Mouse (Mus musculus): ENCODE data around the gene Tmem62.
"Not testable (repeated sequence)": the region's sequence is repeated elsewhere in the genome, so short reads cannot be mapped to it uniquely, and the experiment has no call there.

Gene Tmem62

GRCm38 (mm10) chr2:120996607-120997006, 19.8 kb downstream of the Tmem62 start:
- DNase-seq, result not testable (repeated sequence)

GRCm38 (mm10) chr2:120998863-120999262, 22.0 kb downstream of the Tmem62 start:
- no peak for DNase-seq

GRCm38 (mm10) chr2:121003586-121003985, 26.8 kb downstream of the Tmem62 start:
- peak in 1 of 2 experiments; percentile 21 for DNase-seq

- peak; percentile 53 to 62 for DNase-seq
Observed at GRCm38 (mm10) chr2:121004018-121004811, 27.4 kb downstream of the Tmem62 start.

- peak; percentile 71 for DNase-seq
Observed at GRCm38 (mm10) chr2:121006986-121007385, 30.2 kb downstream of the Tmem62 start.

- DNase-seq, result peak; percentile 95 to 96
Observed at GRCm38 (mm10) chr2:121007925-121008663, 31.3 kb downstream of the Tmem62 start, which contains the start of gene Ccndbp1. Gene Ccndbp1, plus strand, starts transcription at chr2:121008403.

- DNase-seq, result no peak
Observed at GRCm38 (mm10) chr2:121008664-121009007, 31.8 kb downstream of the Tmem62 start.

- no peak for DNase-seq
Observed at GRCm38 (mm10) chr2:121009071-121009677, 32.4 kb downstream of the Tmem62 start.

GRCm38 (mm10) chr2:121012676-121013075, 35.9 kb downstream of the Tmem62 start:
- DNase-seq, result no peak

- no peak for DNase-seq
Observed at GRCm38 (mm10) chr2:121015507-121015906, 38.7 kb downstream of the Tmem62 start.

- DNase-seq, result no peak
Observed at GRCm38 (mm10) chr2:121016226-121016625, 39.4 kb downstream of the Tmem62 start.

GRCm38 (mm10) chr2:121017151-121017550, 40.3 kb downstream of the Tmem62 start:
- DNase-seq, result no peak

GRCm38 (mm10) chr2:121022918-121023317, 46.1 kb downstream of the Tmem62 start:
- no peak for DNase-seq

- DNase-seq, result peak in 1 of 2 experiments; percentile 6
Observed at GRCm38 (mm10) chr2:121036733-121037341, 60.0 kb downstream of the Tmem62 start, which contains the start of gene Epb42. Gene Epb42, minus strand, starts transcription at chr2:121037072.

GRCm38 (mm10) chr2:121038851-121039250, 62.0 kb downstream of the Tmem62 start:
- DNase-seq, result not testable (repeated sequence)

- no peak for DNase-seq
Observed at GRCm38 (mm10) chr2:121039382-121039781, 62.6 kb downstream of the Tmem62 start.

- DNase-seq, result peak; percentile 70 to 75
Observed at GRCm38 (mm10) chr2:121041098-121041497, 64.3 kb downstream of the Tmem62 start.

GRCm38 (mm10) chr2:121045653-121046052, 68.8 kb downstream of the Tmem62 start:
- no peak for DNase-seq

GRCm38 (mm10) chr2:121052176-121052575, 75.4 kb downstream of the Tmem62 start:
- no peak for DNase-seq

GRCm38 (mm10) chr2:121054060-121054459, 77.2 kb downstream of the Tmem62 start:
- peak; percentile 22 to 30 for DNase-seq

GRCm38 (mm10) chr2:121055915-121056314, 79.1 kb downstream of the Tmem62 start:
- no peak for DNase-seq
